Mouse (Mus musculus) erythroblast, embryonic 14.5 days (primary cell): Measurements from ENCODE around the gene Pfkl. TPM values are rescaled to one million over a fixed set of nuclear protein-coding genes. Genes with fewer than 3 reads are reported as not detected.
"Not testable (repeated sequence)": the region's sequence is repeated elsewhere in the genome, so short reads cannot be mapped to it uniquely, and the experiment has no call there.

Experiments used
- H3K27me3 ChIP-seq: 2 replicates; pipeline ENCODE4 v1.6.1; 2012; ENCODE audit warnings: inconsistent platforms; ENCODE audit not compliant: control insufficient read depth
- H3K36me3 ChIP-seq: 2 replicates; pipeline ENCODE4 v1.6.1; 2012; ENCODE audit warnings: mild to moderate bottlenecking, inconsistent platforms; ENCODE audit not compliant: control insufficient read depth
- H3K4me1 ChIP-seq: 2 replicates; pipeline ENCODE4 v1.6.1; 2012; ENCODE audit warnings: inconsistent platforms; ENCODE audit not compliant: control insufficient read depth
- H3K4me3 ChIP-seq: replicated peaks from 2 replicates; pipeline ENCODE3; 2012; ENCODE audit warnings: moderate library complexity, mild to moderate bottlenecking, inconsistent platforms
- H3K9me3 ChIP-seq: 2 replicates; pipeline ENCODE4 v1.6.1; 2012; ENCODE audit warnings: low read length, inconsistent platforms, mixed read lengths; ENCODE audit not compliant: control insufficient read depth
- GATA1 ChIP-seq: IDR thresholded peaks from 2 replicates; pipeline ENCODE4 v1.6.1; 2012; ENCODE audit warnings: low read length, inconsistent platforms, mixed read lengths
- TAL1 ChIP-seq: IDR thresholded peaks from 3 replicates; pipeline ENCODE4 v1.6.1; 2012; ENCODE audit warnings: low read length, inconsistent platforms, mixed read lengths
- polyA plus RNA-seq: library from polyadenylated mRNA; stranded (reverse); fragments of >175 nt; gene quantifications from 2 replicates; pipeline ENCODE4 v1.2.3, GENCODE M21; 2012

Pfkl gene
- polyA plus RNA-seq, 1 experiment: 21.8 TPM

- Histone ChIP-seq H3K4me1 (peaks cover 16% of the 10 kb centered on the region), H3K9me3 (no peaks in the 10 kb centered on the region), H3K36me3 (no peaks in the 10 kb centered on the region), H3K27me3 (peaks cover 15% of the 10 kb centered on the region), H3K4me3 (peak overlapping the region; percentile 56)
- TF ChIP-seq TAL1 (no peak), GATA1 (peak; percentile 73)
Observed at GRCm38 (mm10) chr10:78018797-78019203, 8.9 kb upstream of the Pfkl start.

DNA sequence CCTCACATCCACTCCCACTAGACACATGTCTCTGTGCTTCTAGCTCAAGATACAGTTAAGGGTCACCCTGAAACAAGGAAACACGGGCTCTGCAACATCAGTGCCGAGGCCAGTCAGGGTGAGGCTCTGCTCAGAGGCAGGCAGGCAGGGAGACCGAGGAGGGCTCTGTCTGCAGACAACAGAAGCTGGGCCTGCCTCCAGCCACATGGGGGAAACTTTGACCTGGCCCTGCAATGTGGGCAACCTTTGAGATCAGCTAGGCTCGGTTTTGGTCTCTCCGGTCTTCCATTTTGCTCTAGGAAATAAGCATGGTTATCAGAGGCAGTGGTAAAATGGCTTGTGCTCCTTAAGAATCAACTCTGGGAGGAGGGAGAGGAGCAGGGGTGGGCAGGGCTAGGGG lies 6.5 kb upstream of the Pfkl start:
- H3K27me3 ChIP-seq: peaks cover 15% of the 10 kb centered on the region
- H3K9me3 ChIP-seq: no peaks in the 10 kb centered on the region
- no peaks in the 10 kb centered on the region for H3K36me3 ChIP-seq
- peaks cover 26% of the 10 kb centered on the region for H3K4me1 ChIP-seq
- no peak for TF ChIP-seq GATA1
- TF ChIP-seq TAL1: no peak
- H3K4me3 ChIP-seq: no peak overlapping the region

- no peaks in the 10 kb centered on the region for H3K36me3 ChIP-seq
- H3K9me3 ChIP-seq: no peaks in the 10 kb centered on the region
- peaks cover 31% of the 10 kb centered on the region for H3K4me1 ChIP-seq
- TF ChIP-seq GATA1 (no peak), TAL1 (no peak)
- no peak overlapping the region for H3K4me3 ChIP-seq
- H3K27me3 ChIP-seq: peaks cover 15% of the 10 kb centered on the region
Observed at GRCm38 (mm10) chr10:78015489-78015888, 5.6 kb upstream of the Pfkl start.

DNA sequence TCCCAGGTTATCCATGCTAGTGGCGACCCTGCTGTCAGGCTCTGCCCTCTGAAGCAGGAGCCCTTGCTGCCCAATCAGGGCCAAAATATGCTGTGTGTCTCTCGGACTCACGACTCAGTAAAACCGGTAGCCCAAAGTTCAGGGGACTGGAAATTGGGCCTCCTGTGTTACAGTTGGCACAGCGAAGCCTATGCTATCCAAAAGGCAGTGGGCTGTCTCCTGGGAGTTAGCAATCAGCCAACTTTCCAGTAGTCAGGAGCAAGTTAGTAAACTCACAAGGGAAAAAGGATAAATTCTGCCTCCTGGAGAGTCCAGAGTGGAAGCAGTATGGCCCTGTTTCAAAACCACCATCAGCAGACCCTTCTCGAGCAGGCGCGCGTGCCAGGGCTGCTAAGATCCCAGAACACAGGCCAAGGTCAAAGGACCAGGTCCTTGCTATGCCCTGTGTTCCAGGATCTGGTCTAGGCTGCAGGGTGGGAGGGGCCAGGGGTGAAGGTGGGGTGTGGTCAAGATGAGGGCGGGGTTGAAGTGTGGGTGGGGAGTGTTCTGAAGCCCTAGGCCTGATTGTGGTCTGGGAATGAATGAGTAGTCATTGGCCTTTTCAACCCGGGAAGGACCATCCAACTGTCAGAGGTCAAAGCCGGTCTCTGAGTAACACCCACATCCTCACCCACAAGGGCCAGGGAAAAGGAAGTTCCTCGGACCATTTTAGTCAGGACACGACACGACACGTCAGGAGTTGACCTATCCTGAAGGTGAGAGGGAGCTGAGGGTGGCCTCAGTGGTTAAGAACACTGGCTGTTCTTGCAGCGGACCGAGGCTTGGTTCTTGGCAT lies 3.0 kb upstream of the Pfkl start:
- peaks cover 13% of the 10 kb centered on the region for H3K27me3 ChIP-seq
- H3K9me3 ChIP-seq: no peaks in the 10 kb centered on the region
- peaks cover 10% of the 10 kb centered on the region for H3K36me3 ChIP-seq
- peaks cover 34% of the 10 kb centered on the region for H3K4me1 ChIP-seq
- no peak overlapping the region for H3K4me3 ChIP-seq
- TF ChIP-seq GATA1 (no peak), TAL1 (no peak)

- peaks cover 26% of the 10 kb centered on the region for H3K36me3 ChIP-seq
- H3K4me1 ChIP-seq: peaks cover 52% of the 10 kb centered on the region
- not testable (repeated sequence) for H3K9me3 ChIP-seq, H3K27me3 ChIP-seq
- H3K4me3 ChIP-seq: peak overlapping the region; percentile 70
Observed at GRCm38 (mm10) chr10:78011116-78011515, 1.2 kb upstream of the Pfkl start.

DNA sequence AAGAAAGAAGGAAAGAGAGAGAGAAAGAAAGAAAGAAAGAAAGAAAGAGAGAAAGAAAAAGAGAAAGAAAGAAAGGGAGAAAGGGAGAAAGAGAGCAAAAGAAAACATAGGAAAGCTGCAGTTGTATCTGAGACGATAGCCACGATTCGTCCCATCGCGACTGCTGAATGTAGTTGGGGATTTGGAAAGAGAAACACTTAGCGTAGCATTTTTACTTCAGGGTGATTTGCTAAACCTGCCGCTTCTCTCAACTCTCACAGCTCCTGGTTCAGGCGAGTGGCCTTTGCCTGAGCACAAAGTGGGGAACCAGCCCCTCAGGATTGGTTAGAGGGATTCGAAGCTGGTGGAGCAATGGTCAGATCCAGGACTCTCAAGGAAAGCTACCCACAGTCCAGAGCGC lies 452 bp upstream of the Pfkl start:
- Histone ChIP-seq H3K27me3 (no peaks in the 10 kb centered on the region), H3K4me1 (peaks cover 59% of the 10 kb centered on the region), H3K4me3 (peak overlapping the region; percentile 70), H3K9me3 (no peaks in the 10 kb centered on the region), H3K36me3 (peaks cover 34% of the 10 kb centered on the region)
- no peak for TF ChIP-seq GATA1
- TF ChIP-seq TAL1: no peak

DNA sequence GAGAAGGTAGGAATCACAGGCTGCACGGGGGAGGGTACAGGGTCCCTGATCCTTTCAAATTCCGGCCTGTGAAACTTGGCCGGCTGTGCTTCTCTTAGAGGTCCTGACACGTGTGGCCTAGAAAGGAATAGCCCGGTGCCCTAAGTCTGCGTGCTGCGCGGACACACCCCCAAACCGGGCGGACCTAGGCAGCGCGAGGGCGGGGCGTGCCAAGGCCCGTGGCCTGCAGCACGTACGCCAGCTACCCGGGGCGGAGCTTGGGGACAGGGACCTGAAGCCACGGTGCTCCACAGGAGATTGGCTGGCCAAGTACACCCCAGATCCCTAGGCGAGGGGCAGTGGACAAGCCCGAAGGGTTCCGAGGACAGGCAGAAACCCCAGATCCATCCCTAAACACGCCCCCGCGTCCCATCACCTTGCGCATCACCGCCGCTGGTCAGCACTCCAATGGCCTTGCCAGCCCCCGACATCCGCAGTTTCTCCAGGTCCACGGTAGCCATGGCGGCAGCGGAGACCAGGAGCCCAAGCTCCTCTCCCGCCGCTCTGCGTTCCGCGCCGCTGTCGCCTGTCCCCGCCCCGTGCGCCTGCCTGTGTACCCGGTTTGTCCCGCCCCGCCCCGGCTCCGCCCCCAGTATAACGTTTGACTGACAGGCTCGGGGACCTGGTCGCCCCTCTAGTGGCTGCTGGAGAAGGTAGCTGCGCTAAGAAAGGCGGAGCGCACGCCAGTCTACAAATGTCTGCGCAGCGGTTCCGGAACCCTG lies 519 bp downstream of the Pfkl start:
- TF ChIP-seq TAL1 (no peak), GATA1 (no peak)
- H3K27me3 ChIP-seq: no peaks in the 10 kb centered on the region
- peaks cover 69% of the 10 kb centered on the region for H3K4me1 ChIP-seq
- no peaks in the 10 kb centered on the region for H3K9me3 ChIP-seq
- peak overlapping the region; percentile 70 for H3K4me3 ChIP-seq
- peaks cover 44% of the 10 kb centered on the region for H3K36me3 ChIP-seq

GRCm38 (mm10) chr10:78008169-78008568 lies 1.7 kb downstream of the Pfkl start:
- TF ChIP-seq GATA1 (peak; percentile 50), TAL1 (peak; percentile 65; the same call in 2 of the 3 replicates)
- Histone ChIP-seq H3K4me3 (peak overlapping the region; percentile 70), H3K27me3 (no peaks in the 10 kb centered on the region), H3K4me1 (peaks cover 78% of the 10 kb centered on the region), H3K9me3 (no peaks in the 10 kb centered on the region), H3K36me3 (peaks cover 53% of the 10 kb centered on the region)

DNA sequence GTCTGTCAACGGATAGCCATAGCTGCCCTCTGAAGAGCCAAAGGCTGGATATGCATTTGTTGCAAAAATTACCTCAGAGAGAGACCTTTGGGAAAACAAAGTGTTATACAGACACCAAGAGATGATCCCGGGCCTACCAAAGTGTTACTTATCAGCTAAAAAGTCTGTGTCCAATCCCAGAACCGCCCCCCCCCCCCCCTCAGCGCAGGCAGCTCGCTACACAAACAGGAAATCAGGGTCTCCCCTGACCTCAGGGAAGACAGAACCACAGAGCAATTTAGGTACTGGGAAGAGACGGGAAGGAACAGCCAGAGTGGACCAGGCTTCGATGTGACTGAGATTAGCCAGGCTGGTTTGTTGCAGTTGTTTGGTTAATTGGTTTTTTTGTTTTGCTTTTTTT lies 2.7 kb downstream of the Pfkl start:
- peak overlapping the region; percentile 70 for H3K4me3 ChIP-seq
- no peaks in the 10 kb centered on the region for H3K9me3 ChIP-seq
- peaks cover 63% of the 10 kb centered on the region for H3K36me3 ChIP-seq
- peaks cover 78% of the 10 kb centered on the region for H3K4me1 ChIP-seq
- no peak for TF ChIP-seq TAL1
- H3K27me3 ChIP-seq: no peaks in the 10 kb centered on the region
